22 mouse cellular contexts compared by ENCODE assay signal in the genomic region with DNA sequence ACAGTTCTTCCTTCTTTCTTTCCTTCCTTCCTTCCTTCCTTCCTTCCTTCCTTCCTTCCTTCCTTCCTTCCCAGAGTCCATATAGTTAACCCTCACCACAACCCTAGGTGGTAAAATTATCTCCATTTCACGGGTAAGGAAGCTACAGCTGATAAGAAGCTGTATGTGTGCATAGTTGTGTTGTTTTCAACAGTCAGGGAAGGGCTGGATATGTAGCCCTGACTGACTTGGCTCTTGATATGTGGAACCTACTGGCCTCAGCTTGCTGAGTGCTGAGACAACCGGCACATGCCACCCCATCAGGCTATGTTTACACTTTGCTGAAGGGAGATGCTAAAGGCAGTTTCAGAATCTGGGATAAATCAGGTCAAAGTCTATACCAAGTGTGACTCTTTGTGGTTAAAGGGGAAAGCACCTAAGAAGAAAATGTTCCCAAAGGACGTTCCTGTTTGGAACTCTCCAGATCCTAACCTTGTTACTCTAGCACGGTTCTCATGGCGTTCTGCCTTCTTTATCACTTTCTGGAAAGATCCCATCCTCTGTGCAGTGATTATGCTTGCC. TPM values are rescaled to one million over a fixed set of nuclear protein-coding genes. Genes with fewer than 3 reads are reported as not detected.
DNase-seq lines count a peak whose midpoint lies in the region; ATAC-seq and TF ChIP-seq lines count a peak whose summit lies in the region.
"Had no signal": no experiment of that assay in that cellular context is flagged by ENCODE, and none has a peak within 500 bp of the region (broad histone marks: within the 10 kb centered on the region; RNA-seq: fewer than 3 reads in every experiment).

No protein-coding gene starts in this region.

- H3K4me3 ChIP-seq in liver, embryonic 11.5 days (ENCODE audit: low read depth, low read length), result no peak overlapping the region
- H3K4me3 ChIP-seq in liver, postnatal 0 days (ENCODE audit: low read depth, low read length), result no peak overlapping the region
- H3K4me3 ChIP-seq in intestine, postnatal 0 days (ENCODE audit: low read depth, low read length), result no peak overlapping the region
- no peak overlapping the region for H3K4me3 ChIP-seq in liver, embryonic 14.5 days (ENCODE audit: insufficient read depth in 1 of 2, low read depth in 2 of 2, low read length in 2 of 2)
- H3K4me3 ChIP-seq in stomach, postnatal 0 days (ENCODE audit: low read depth, low read length), result no peak overlapping the region
- no peak overlapping the region for H3K4me3 ChIP-seq in hindbrain, embryonic 10.5 days
- H3K4me3 ChIP-seq in forebrain, embryonic 11.5 days (ENCODE audit: low read depth, low read length), result no peak overlapping the region
- H3K4me3 ChIP-seq: embryonic facial prominence, embryonic 10.5 days; limb, embryonic 13.5 days; midbrain, embryonic 15.5 days; neural tube, embryonic 13.5 days had no signal

- no peak for TF ChIP-seq EP300 in liver, postnatal 0 days (IDR thresholded peaks at IDR 0.05; ENCODE audit: low read depth)
- TF ChIP-seq EP300 in liver, embryonic 14.5 days (IDR thresholded peaks at IDR 0.05; ENCODE audit: low read depth), result peak; percentile 15; the same call in 1 of the 2 replicates
- TF ChIP-seq EP300 in stomach, postnatal 0 days (optimal IDR thresholded peaks at IDR 0.05), result no peak

- peaks cover 25% of the 10 kb centered on the region for H3K4me1 ChIP-seq in liver, embryonic 11.5 days (replicated peaks; ENCODE audit: control insufficient read depth, insufficient read depth, low read length)
- peaks cover 11% of the 10 kb centered on the region for H3K4me1 ChIP-seq in liver, postnatal 0 days (ENCODE audit: insufficient read depth)
- H3K4me1 ChIP-seq in intestine, postnatal 0 days (replicated peaks; ENCODE audit: control insufficient read depth, insufficient read depth, low read length), result peaks cover 23% of the 10 kb centered on the region; the same call in 1 of the 2 replicates
- peaks cover 14 to 28% of the 10 kb centered on the region in 2 experiments for H3K4me1 ChIP-seq in liver, embryonic 14.5 days (replicated peaks; ENCODE audit: control insufficient read depth in 2 of 2, insufficient read depth in 2 of 2, low read length in 1 of 2)
- H3K4me1 ChIP-seq in stomach, postnatal 0 days (replicated peaks; ENCODE audit: control insufficient read depth, insufficient read depth), result no peaks in the 10 kb centered on the region; the same call in 1 of the 2 replicates
- peaks cover 15% of the 10 kb centered on the region for H3K4me1 ChIP-seq in hindbrain, embryonic 10.5 days (replicated peaks)
- peaks cover 2% of the 10 kb centered on the region; the same call in 1 of the 2 replicates for H3K4me1 ChIP-seq in forebrain, embryonic 11.5 days (replicated peaks; ENCODE audit: control insufficient read depth, insufficient read depth, low read length)
- H3K4me1 ChIP-seq: midbrain, embryonic 15.5 days; neural tube, embryonic 13.5 days had no signal

- H3K36me3 ChIP-seq in liver, embryonic 11.5 days (ENCODE audit: control insufficient read depth, insufficient read depth, low read length), result no peaks in the 10 kb centered on the region
- no peaks in the 10 kb centered on the region for H3K36me3 ChIP-seq in liver, postnatal 0 days (replicated peaks; ENCODE audit: insufficient read depth, low read length)
- no peaks in the 10 kb centered on the region for H3K36me3 ChIP-seq in intestine, postnatal 0 days (ENCODE audit: control insufficient read depth, insufficient read depth)
- no peaks in the 10 kb centered on the region for H3K36me3 ChIP-seq in liver, embryonic 14.5 days (replicated peaks; ENCODE audit: control insufficient read depth, insufficient read depth, low read depth)
- no peaks in the 10 kb centered on the region for H3K36me3 ChIP-seq in stomach, postnatal 0 days (ENCODE audit: control insufficient read depth, insufficient read depth, low read length)
- H3K36me3 ChIP-seq in hindbrain, embryonic 10.5 days, result no peaks in the 10 kb centered on the region
- no peaks in the 10 kb centered on the region for H3K36me3 ChIP-seq in forebrain, embryonic 11.5 days (ENCODE audit: control insufficient read depth, insufficient read depth, low read length)
- H3K36me3 ChIP-seq: embryonic facial prominence, embryonic 10.5 days; limb, embryonic 13.5 days; midbrain, embryonic 15.5 days; neural tube, embryonic 13.5 days had no signal

- peak; percentile 56 for ATAC-seq in liver, embryonic 11.5 days (replicated peaks; ENCODE audit: low FRiP score)
- no peak for ATAC-seq in liver, postnatal 0 days
- ATAC-seq in intestine, postnatal 0 days, result 0 out of 2 replicates have a peak, but pooled peaks have one; percentile 19
- ATAC-seq in liver, embryonic 14.5 days (ENCODE audit: insufficient read depth), result peak; percentile 61; the same call in 1 of the 2 replicates
- peak; percentile 24; the same call in 1 of the 2 replicates for ATAC-seq in stomach, postnatal 0 days (ENCODE audit: low FRiP score, low TSS enrichment)
- no peak for ATAC-seq in forebrain, embryonic 11.5 days (replicated peaks; ENCODE audit: low FRiP score)
- ATAC-seq: forebrain, embryonic 16.5 days; hindbrain, postnatal 0 days; midbrain, embryonic 15.5 days had no signal

- H3K27ac ChIP-seq in liver, embryonic 11.5 days (ENCODE audit: low read depth, low read length), result peak overlapping the region; percentile 32; the same call in 1 of the 2 replicates
- H3K27ac ChIP-seq in liver, postnatal 0 days (ENCODE audit: low read depth), result no peak overlapping the region
- peak overlapping the region; percentile 78 for H3K27ac ChIP-seq in intestine, postnatal 0 days (ENCODE audit: low read depth, low read length)
- H3K27ac ChIP-seq in liver, embryonic 14.5 days, result no peak overlapping the region
- H3K27ac ChIP-seq in stomach, postnatal 0 days (replicated peaks), result no peak overlapping the region
- H3K27ac ChIP-seq in hindbrain, embryonic 10.5 days, result no peak overlapping the region
- no peak overlapping the region for H3K27ac ChIP-seq in forebrain, embryonic 11.5 days (ENCODE audit: low read depth, low read length)
- H3K27ac ChIP-seq: embryonic facial prominence, embryonic 10.5 days; hindbrain, postnatal 0 days; limb, embryonic 13.5 days; midbrain, embryonic 15.5 days; neural tube, embryonic 13.5 days had no signal

- WGBS in liver, embryonic 11.5 days, result 65% methylated on average over 5 of the region's 5 CpGs
- WGBS in liver, postnatal 0 days (ENCODE audit: insufficient replicate concordance), result 46% methylated on average over 5 of the region's 5 CpGs
- WGBS in intestine, postnatal 0 days, result 43% methylated on average over 5 of the region's 5 CpGs
- 47% methylated on average over 5 of the region's 5 CpGs for WGBS in liver, embryonic 14.5 days (ENCODE audit: insufficient replicate concordance)
- 64% methylated on average over 5 of the region's 5 CpGs for WGBS in stomach, postnatal 0 days
- WGBS in hindbrain, embryonic 10.5 days, result 89% methylated on average over 5 of the region's 5 CpGs
- 89% methylated on average over 5 of the region's 5 CpGs for WGBS in forebrain, embryonic 11.5 days

- H3K9me3 ChIP-seq in liver, embryonic 11.5 days (ENCODE audit: control insufficient read depth, low read length), result no peaks in the 10 kb centered on the region
- no peaks in the 10 kb centered on the region for H3K9me3 ChIP-seq in liver, postnatal 0 days (ENCODE audit: low read length)
- no peaks in the 10 kb centered on the region for H3K9me3 ChIP-seq in intestine, postnatal 0 days (ENCODE audit: control insufficient read depth)
- no peaks in the 10 kb centered on the region for H3K9me3 ChIP-seq in liver, embryonic 14.5 days (ENCODE audit: control insufficient read depth, low read length)
- H3K9me3 ChIP-seq in stomach, postnatal 0 days (ENCODE audit: control insufficient read depth, low read length), result no peaks in the 10 kb centered on the region
- no peaks in the 10 kb centered on the region for H3K9me3 ChIP-seq in hindbrain, embryonic 10.5 days
- no peaks in the 10 kb centered on the region for H3K9me3 ChIP-seq in forebrain, embryonic 11.5 days (ENCODE audit: control insufficient read depth, low read length)
- H3K9me3 ChIP-seq: embryonic facial prominence, embryonic 10.5 days; limb, embryonic 13.5 days; midbrain, embryonic 15.5 days; neural tube, embryonic 13.5 days had no signal

- DNase-seq in liver, embryonic 11.5 days (ENCODE audit: low spot score), result no peak
- DNase-seq in liver, postnatal 0 days, result no peak
- DNase-seq in liver, embryonic 14.5 days (ENCODE audit: low read depth in 3 of 3, low spot score in 3 of 3), result no peak
- no peak for DNase-seq in stomach, postnatal 0 days (ENCODE audit: low spot score)
- DNase-seq in hindbrain, embryonic 10.5 days (ENCODE audit: low spot score), result no peak
- DNase-seq in forebrain, embryonic 11.5 days (ENCODE audit: low spot score), result no peak
- no peak for DNase-seq in adipocyte (ENCODE audit: low spot score)
- DNase-seq: adrenal gland, postnatal 14 days; cerebellum, adult 9-11 months; gastrocnemius, postnatal 14 days; heart, adult 11 months; layer of hippocampus, adult 9-11 months; lung, embryonic 14.5 days; lung, postnatal 36 days had no signal

- H3K27me3 ChIP-seq in liver, embryonic 11.5 days (replicated peaks; ENCODE audit: control insufficient read depth, insufficient read depth, low read length), result no peaks in the 10 kb centered on the region
- no peaks in the 10 kb centered on the region for H3K27me3 ChIP-seq in liver, postnatal 0 days (ENCODE audit: insufficient read depth, low read length)
- no peaks in the 10 kb centered on the region for H3K27me3 ChIP-seq in intestine, postnatal 0 days (replicated peaks; ENCODE audit: control insufficient read depth, insufficient read depth, low read length)
- no peaks in the 10 kb centered on the region for H3K27me3 ChIP-seq in liver, embryonic 14.5 days (ENCODE audit: control insufficient read depth, insufficient read depth, low read length)
- no peaks in the 10 kb centered on the region for H3K27me3 ChIP-seq in stomach, postnatal 0 days (ENCODE audit: control insufficient read depth, insufficient read depth, low read length)
- H3K27me3 ChIP-seq in hindbrain, embryonic 10.5 days (ENCODE audit: insufficient read depth, poor library complexity, severe bottlenecking), result no peaks in the 10 kb centered on the region
- H3K27me3 ChIP-seq in forebrain, embryonic 11.5 days (ENCODE audit: control insufficient read depth, insufficient read depth, low read length), result no peaks in the 10 kb centered on the region
- H3K27me3 ChIP-seq: midbrain, embryonic 15.5 days; neural tube, embryonic 13.5 days had no signal

- H3K4me2 ChIP-seq in liver, embryonic 11.5 days, result no peak overlapping the region
- H3K4me2 ChIP-seq in liver, postnatal 0 days (ENCODE audit: low read depth, low read length), result no peak overlapping the region
- no peak overlapping the region for H3K4me2 ChIP-seq in intestine, postnatal 0 days (replicated peaks; ENCODE audit: low read depth)
- H3K4me2 ChIP-seq in liver, embryonic 14.5 days (ENCODE audit: low read depth), result no peak overlapping the region
- H3K4me2 ChIP-seq in stomach, postnatal 0 days (replicated peaks; ENCODE audit: low read depth), result no peak overlapping the region
- H3K4me2 ChIP-seq in forebrain, embryonic 11.5 days (ENCODE audit: low read depth, low read length, severe bottlenecking), result no peak overlapping the region
- H3K4me2 ChIP-seq: heart, embryonic 11.5 days; limb, embryonic 13.5 days; lung, embryonic 14.5 days; midbrain, embryonic 15.5 days; neural tube, embryonic 13.5 days had no signal

- H3K9ac ChIP-seq in liver, embryonic 11.5 days (ENCODE audit: low read depth, low read length), result no peak overlapping the region
- H3K9ac ChIP-seq in liver, postnatal 0 days (replicated peaks), result no peak overlapping the region
- no peak overlapping the region for H3K9ac ChIP-seq in intestine, postnatal 0 days (ENCODE audit: low read depth, low read length)
- H3K9ac ChIP-seq in liver, embryonic 14.5 days (replicated peaks), result no peak overlapping the region
- H3K9ac ChIP-seq in stomach, postnatal 0 days (ENCODE audit: low read length), result no peak overlapping the region
- H3K9ac ChIP-seq in forebrain, embryonic 11.5 days (ENCODE audit: low read length), result no peak overlapping the region
- H3K9ac ChIP-seq: limb, embryonic 13.5 days; lung, embryonic 14.5 days; midbrain, embryonic 15.5 days; neural tube, embryonic 13.5 days had no signal

- no peak for TF ChIP-seq CTCF in liver, postnatal 0 days (IDR thresholded peaks at IDR 0.05; ENCODE audit: low read depth)
- no peak for TF ChIP-seq CTCF in intestine, postnatal 0 days (IDR thresholded peaks at IDR 0.05; ENCODE audit: low read depth)
- no peak for TF ChIP-seq CTCF in liver, embryonic 14.5 days (IDR thresholded peaks at IDR 0.05; ENCODE audit: low read depth)
- TF ChIP-seq CTCF in stomach, postnatal 0 days (IDR thresholded peaks at IDR 0.05; ENCODE audit: low read depth), result no peak

RNA-seq across cellular contexts. Expression of a gene that starts 14.5 kb away (rescaled TPM):
- 102 and 113 TPM in 2 replicates for polyA plus RNA-seq in liver, embryonic 11.5 days (2014; fragmentation: Nextera tagmentation; extraction: Ambion mirVana)
- 33.6 and 37.3 TPM in 2 replicates for polyA plus RNA-seq in liver, postnatal 0 days (2015; fragmentation: Nextera tagmentation; extraction: Ambion mirVana)
- 171 and 185 TPM in 2 replicates for polyA plus RNA-seq in intestine, postnatal 0 days (2015; fragmentation: Nextera tagmentation; extraction: Ambion mirVana)
- polyA plus RNA-seq in liver, embryonic 14.5 days (2012; rRNA removed), result 36.3 and 46.0 TPM in 2 replicates
- 41.6 and 43.3 TPM in 2 replicates for polyA plus RNA-seq in liver, embryonic 14.5 days (2014; fragmentation: Nextera tagmentation; extraction: Ambion mirVana)
- polyA plus RNA-seq in stomach, postnatal 0 days (2015; fragmentation: Nextera tagmentation; extraction: Ambion mirVana), result 56.5 and 56.8 TPM in 2 replicates
- polyA plus RNA-seq in hindbrain, embryonic 10.5 days (2016; fragmentation: Nextera tagmentation; extraction: Ambion mirVana), result 59.1 and 62.2 TPM in 2 replicates
- 64.0 and 67.2 TPM in 2 replicates for polyA plus RNA-seq in forebrain, embryonic 11.5 days (2014; fragmentation: Nextera tagmentation; extraction: Ambion mirVana)

Comparison
In these comparisons a context has a peak if more than half of its experiments do, and no peak if none do; other contexts are left out.
1. ATAC-seq: peak in liver, embryonic 11.5 days (single experiment), intestine, postnatal 0 days (single experiment), liver, embryonic 14.5 days (single experiment) and stomach, postnatal 0 days (single experiment); none in liver, postnatal 0 days (single experiment) and forebrain, embryonic 11.5 days (single experiment).
2. H3K27ac ChIP-seq: peak in liver, embryonic 11.5 days (single experiment) and intestine, postnatal 0 days (single experiment); none in liver, postnatal 0 days (single experiment), liver, embryonic 14.5 days (single experiment), stomach, postnatal 0 days (single experiment), hindbrain, embryonic 10.5 days (single experiment) and forebrain, embryonic 11.5 days (single experiment).